Mouse (Mus musculus) cerebral cortex, adult 2 months (tissue): Measurements from ENCODE around the gene Nell2.

Experiments
- WGBS: fragments of 180-500 bp; shearing (Covaris S2); methylation state at CpG from one replicate; pipeline ENCODE4 v1.1.7; 2018; 5-methylcytosine and 5-hydroxymethylcytosine counted together

Nell2 gene

DNA sequence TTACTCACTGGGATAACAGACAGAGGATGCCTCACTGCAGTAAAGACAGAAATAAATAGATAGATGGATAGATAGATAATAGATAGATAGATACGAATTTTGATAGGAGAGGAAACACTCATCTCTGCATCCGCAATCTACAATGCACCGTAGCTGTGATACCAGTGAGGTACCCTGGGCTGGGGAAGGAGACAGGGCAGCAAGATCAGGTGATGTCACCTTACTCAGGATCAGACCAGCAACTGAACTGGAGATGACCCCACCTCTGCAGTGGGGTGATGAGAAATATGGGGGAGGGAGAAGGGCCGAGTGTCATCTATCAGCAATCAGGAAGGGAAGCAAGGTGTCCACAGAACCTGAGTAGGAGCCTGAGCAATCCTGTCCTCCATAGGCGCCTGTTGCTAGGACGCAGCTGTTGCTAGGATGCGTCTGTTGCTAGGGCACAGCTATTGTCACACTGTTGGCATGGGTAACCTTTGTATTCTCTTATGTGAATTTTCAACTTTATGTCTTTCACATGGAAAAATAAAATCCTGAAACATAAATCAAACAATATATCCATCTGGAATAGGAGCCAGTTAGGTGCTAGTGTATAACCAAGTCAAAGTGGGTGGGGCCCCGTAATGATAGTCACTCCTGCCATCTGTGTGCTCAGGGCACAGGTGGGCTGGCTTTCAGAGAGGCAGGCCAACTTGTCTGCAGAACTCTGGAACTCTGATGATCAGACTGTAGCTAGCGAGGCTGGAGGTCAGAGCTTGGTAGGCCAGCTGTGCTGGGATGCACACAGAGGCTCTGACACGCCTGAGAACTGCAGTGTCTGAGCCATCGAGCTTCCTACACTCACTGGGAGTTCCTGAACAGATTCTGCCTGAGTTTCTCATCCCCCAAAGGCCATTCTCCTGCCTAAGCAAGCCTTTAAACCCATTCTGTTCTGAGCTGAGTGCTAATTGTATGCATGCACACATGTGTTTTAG lies 193.7 kb downstream of the Nell2 start:
- 64% methylated on average over 11 of the region's 11 CpGs for WGBS

DNA sequence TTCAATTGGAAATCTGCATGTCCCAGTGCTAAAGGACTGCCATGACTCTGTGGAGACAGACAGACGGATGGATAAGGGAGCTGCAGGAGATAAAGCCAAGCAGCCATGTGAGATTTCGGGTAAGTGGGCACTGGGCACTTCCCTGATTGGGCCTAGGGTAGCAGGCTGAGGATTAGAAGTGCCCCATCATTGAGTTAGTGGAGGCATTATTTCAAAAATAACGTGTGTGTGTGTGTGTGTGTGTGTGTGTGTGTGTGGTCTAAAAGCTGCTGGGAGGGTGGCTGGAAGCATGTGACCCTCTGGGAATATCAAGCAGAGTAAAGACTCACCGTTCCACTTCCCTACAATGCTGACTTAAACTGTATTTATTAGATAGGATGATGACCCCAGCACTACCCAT lies 195.1 kb downstream of the Nell2 start:
- 71% methylated on average over 4 of the region's 4 CpGs for WGBS

DNA sequence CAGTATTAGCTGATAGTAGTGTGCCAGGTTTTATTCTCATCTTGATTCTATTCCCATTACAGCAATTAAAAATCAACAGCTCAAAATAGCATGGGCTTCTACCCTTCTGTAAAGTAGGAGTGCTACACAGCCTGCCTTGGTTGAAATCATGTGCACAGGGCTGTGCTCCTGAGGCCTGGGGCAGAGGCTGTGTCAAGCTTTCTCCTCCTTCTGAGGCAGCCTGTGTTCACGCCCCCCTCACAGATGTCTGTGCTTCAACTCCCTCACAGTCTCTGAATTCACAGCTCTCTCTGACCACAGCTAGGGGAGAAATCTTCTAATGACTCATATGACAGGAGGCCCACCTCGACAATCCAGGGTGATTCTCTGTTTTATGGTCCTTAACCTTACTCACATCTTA lies 197.4 kb downstream of the Nell2 start:
- WGBS = 67% methylated on average over 2 of the region's 2 CpGs

DNA sequence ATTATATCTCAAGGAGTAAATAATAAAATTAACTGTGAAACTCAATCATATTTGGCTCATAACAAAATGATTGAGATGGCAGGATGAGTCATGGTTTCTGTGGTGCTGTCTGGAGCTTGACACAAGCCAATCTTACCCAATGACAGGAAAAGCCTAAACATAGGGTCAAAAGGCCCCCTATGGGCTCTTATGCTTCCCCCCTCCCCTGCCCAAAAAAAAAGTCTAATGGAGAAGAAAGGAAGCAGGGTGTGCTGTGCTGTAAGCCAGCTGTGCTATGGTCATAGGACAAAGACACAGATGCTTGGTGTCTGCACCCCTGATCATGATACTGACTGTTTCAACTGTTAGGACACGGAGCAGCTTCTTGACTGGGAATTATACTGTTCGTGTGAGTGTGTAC lies 205.6 kb downstream of the Nell2 start:
- WGBS = 87% methylated on average over 2 of the region's 2 CpGs

DNA sequence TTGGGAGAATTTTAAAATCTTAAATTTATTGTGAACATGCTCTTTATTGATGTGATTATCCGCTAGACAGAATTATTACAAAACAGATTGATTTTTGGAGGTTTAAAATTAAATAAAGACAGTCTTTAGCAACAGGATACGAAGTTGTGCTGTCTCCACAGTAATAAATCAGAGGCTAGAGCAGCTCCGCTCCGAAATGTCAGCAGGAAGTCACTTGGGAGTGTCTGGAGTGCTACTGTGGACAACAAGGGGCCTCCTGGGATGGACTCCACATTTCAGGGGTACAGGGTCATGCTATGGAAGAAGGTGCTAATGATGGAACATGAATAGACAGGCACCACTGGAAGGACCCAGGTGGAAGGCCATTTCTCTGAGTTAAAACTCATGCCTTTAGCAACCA lies 211.7 kb downstream of the Nell2 start:
- WGBS = 69% methylated on average over 4 of the region's 4 CpGs

DNA sequence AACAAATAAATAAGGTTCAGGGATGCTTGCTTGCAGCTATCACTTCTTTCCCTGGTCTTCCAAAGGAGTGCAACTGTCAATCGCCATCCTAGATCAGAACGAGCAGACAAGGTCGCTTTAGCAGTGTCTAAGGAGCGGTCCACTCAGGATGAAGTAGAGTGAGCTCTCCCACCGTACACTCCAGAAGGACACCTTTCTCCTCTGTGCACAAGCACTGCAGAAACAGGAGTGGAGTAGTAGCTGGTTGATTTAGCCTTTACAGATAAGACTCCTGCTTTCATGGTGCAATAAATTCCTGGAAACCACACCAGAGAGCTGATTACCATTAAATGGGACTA lies 213.6 kb downstream of the Nell2 start:
- WGBS = 91% methylated on average over 5 of the region's 5 CpGs

DNA sequence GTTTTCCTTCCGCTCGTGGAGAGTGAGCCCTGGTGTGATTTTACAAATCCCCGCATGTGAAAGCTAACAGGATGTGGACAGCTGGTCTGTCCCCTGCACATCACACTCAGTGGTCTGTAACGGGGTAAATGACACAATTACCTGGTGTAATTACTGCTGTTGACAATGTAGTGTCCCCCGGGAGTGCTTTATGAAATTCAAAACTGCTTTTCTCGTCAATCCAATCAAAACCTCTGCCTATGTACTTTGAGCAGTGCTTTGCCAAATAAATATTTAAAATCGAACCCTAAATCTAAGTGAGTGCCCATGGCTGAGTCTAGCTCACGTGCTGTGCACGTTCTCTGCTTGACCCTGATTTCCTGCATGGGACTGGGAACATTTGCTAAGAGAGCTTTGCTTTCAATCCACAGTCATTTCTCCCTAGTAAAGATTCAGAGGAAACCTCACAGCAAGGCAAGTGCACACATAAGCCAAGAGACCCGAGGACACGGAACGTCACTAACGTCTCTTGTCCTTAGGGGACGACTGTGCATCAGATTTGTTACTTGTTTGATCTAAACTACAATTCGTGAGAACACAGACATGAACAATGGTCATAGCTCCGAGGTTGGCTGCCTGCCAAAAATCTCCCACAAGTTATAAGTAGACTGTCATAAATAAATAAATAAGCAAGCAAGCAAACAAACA lies 214.1 kb downstream of the Nell2 start:
- 38% methylated on average over 16 of the region's 16 CpGs for WGBS

DNA sequence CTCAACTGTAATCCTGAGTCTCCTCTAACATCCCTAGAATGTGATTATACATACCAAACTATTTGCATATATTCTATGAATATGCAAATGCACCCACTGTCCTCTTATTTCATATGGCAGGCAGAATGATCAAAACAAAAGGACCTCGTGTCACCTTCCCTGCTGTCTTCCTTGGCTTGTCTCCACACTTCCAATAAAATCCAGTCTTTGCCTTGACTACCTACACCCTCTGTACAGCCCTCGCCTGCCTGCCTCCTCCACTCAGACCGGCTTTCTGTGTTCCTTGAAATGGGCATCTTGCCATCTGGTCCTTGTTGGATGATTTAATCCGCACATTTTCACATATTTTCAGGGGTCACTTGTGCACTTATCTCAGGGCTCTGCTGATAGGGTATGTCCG lies 215.1 kb downstream of the Nell2 start:
- WGBS = 43% methylated on average over 5 of the region's 5 CpGs

DNA sequence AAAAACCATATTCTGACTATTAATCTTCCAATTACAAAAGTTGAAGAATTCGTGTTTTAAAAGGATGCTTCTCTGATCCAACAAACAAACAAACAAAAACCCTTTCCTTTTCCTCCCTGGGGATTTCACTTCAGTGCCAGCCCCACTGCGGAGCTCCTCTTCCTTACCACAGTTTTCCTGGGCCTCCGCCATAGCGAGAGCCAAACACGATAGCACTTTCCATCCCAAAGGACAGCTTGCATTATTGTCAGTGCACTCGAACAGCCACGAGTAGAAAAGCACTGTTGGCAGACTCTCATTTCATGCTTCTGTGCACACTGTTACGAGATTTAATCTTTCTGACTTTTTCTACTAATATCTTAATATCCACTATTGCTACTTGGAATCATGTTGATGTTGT lies 224.3 kb downstream of the Nell2 start:
- 48% methylated on average over 8 of the region's 8 CpGs for WGBS

DNA sequence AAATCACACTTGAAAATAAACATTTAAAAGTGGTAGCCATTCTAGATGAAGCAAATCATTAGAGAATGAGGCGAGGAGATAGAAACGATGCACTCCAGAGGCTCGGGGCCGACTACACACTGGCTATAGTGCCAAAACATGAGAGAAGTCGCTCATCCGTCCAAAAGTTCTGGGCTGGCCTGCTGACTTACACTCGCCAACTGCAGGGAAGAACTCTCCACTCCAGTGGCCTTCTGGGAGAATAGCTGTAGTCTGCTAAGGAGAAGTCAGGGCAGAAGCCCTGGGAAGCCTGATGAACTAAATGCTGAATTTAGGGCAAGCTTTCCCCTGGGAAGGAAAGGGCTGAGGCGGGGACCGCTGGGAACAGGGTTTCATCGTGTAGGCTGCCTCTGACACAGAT lies 231.8 kb downstream of the Nell2 start:
- WGBS = 77% methylated on average over 10 of the region's 10 CpGs

DNA sequence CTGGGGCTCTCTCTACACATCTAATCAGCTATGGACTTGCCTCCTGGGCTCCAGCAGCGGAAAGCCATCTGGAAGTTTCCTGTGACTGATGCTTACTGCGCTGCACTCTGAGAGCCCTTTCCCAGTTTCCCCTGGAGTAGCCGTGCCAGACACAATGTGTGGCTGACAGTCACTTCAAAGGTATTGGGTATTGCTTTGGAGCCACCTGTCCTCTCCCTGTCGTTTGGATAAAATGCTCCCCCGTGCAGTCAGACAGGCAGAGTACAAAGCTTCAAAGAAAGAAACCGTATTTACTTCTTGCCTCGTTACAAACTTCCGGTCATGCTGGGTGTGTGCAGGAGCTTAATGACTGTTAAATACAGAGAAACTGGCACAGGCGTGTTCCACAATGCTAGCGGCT lies 239.3 kb downstream of the Nell2 start:
- WGBS = 54% methylated on average over 10 of the region's 10 CpGs

DNA sequence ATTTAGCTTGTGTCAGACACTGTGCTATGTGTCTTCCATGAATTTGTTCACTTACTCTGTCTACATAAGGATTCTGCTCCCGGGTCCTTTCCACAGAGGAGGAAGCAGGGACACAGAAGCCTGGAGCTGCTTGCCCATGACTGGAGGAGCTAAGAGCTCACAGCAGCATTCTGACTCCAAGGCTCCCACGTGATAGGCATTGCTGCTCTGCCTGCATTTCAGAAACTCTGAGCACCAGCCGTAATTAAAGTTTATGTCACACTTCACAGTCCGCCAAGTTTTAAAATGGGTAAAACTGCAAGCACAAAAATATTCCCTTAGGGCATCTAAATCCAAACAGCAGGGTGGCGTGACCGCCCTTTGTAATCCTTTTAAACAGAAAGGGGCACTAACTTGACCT lies 243.2 kb downstream of the Nell2 start:
- WGBS = 31% methylated on average over 6 of the region's 6 CpGs

DNA sequence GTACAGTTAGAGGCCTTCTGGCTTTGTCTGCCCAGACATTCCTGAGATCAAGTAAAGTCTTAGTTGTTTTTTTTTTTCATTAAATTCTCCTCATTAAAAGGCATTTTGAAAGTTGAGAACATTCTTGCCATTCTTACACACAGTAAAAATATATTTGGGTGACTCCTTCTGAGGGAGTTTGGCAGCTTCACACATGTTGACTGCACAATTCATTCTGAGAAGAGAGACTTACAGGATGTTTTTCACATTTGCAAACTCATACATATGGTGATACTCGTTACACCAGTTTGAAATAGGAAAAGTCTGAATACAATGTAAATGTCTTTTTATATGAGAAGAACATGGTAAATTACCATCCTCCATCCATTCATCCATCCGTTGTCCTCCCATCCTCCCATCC lies 247.4 kb downstream of the Nell2 start:
- WGBS = 38% methylated on average over 2 of the region's 2 CpGs

DNA sequence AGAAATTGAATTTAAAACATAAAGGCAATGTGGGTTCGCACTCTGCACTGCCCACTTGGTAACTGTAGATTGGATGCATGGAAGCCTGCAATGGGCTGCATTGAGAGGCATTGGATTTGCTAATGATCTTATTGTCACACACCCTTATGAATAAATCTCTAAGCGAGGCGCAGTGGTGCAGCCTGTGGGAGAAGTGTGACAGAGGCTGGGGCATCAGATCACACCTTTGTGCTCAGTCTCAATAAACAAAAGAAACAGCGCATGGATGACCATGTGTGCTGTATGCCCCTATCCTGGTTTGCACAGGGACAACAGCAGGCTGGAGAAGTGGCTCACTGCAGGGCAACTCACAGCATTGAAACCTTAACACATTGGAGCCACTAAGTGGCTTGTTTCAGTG lies 250.4 kb downstream of the Nell2 start:
- 72% methylated on average over 4 of the region's 4 CpGs for WGBS

DNA sequence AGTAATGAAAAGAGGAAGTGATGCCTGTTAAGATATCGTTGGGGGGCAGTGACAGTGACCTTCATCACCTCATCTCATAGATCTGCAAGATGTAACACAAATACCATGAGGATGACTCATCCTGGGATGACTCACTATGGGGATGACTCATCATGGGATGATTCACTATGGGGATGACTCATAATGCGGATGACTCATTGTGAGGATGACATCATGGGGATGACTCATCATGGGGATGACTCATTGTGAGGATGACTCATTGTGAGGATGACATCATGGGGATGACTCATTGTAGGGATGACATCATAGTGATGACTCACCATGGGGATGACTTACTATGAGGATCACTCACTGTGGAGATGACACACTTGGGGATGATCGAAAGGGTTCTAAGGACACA lies 251.8 kb downstream of the Nell2 start:
- 87% methylated on average over 3 of the region's 3 CpGs for WGBS

DNA sequence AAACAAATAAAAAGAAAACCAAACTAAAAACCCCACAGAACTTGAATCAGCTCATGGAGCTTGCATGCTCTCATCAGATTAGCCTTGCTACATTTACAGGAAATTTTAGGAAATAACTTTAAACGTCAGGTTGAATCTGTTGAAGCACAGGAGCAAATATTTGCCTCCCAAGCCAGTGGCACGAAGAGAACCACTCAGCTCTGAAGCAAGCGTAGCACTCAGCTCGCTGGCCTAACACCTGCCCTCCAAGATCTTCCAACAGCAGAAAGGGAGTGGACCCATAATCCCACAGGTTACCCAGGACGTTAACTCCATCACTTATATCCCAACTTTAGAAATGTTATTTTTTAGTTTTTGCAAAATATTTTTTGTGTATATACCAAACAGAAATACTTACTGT lies 252.8 kb downstream of the Nell2 start:
- 86% methylated on average over 5 of the region's 5 CpGs for WGBS

DNA sequence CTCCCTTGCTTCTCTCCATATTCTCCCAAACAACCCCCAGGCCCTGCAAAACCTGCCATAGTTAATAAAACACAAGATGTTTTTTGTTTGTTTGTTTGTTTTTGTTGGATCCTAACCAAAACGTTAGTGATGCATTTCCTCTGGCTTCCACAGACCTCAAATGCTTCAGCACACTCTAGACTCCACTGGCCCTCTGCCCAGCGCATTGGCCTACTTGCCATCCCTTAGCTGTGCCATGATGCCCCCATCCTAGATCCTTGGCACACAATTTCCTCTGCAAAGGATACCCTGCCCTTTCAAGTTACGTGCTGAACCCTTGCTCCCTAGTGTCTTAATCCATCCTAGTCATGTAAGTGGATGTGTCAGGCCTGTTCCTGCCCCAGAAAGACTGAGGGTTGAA lies 255.1 kb downstream of the Nell2 start:
- WGBS = 76% methylated on average over 3 of the region's 3 CpGs

DNA sequence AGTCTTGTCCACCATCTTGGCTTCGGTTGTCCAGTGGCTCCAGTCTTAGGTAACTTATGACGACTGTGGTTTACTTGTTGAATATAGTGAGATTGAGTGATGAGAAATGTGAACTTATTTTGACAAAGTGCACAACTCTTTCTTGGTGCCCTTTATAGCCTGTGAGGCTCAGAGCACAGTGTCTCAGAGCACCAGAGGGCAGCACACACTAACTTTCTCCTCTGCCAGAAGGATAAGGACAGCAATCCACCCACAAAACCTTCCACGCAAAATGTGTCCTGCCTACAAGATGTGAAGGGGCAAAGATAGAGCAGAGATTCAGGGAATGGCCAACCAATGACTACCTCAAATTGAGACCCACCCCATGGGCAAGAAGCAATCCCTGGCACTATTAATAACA lies 256.2 kb downstream of the Nell2 start:
- 78% methylated on average over 3 of the region's 3 CpGs for WGBS

DNA sequence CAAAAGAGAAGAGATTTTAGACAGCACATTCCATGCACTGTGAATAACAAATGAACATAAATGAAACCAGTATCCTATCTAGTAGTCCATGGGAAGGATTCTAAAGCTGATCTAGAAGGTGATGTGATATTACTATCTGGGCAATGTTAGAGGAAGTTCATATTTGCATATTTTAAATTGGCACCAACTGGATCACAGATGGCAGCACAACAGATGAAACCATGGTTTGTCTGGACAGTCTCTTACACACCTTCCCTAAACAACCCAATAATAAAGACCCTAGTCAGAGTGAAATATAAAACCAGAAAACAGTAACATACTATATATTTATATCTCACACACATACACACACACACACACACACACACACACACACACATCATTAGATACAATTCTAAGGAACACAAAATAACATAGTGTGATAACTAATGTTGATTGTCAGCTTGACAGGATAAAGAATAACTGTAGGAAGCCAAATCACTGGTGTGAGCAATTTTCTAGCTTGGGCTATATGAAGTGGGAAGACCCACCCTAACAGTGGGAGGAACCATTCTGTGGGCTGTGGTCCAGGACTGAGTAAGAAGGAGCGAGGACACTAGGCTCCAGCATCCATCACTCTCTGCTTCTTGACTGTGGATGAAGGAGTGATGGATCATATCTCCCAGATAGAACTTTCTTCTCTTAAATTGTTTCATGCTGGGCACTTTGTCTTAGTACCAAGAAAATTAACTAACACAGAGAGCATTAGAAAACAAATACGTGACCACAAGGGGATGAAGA lies 268.5 kb downstream of the Nell2 start:
- 82% methylated on average over 2 of the region's 2 CpGs for WGBS

DNA sequence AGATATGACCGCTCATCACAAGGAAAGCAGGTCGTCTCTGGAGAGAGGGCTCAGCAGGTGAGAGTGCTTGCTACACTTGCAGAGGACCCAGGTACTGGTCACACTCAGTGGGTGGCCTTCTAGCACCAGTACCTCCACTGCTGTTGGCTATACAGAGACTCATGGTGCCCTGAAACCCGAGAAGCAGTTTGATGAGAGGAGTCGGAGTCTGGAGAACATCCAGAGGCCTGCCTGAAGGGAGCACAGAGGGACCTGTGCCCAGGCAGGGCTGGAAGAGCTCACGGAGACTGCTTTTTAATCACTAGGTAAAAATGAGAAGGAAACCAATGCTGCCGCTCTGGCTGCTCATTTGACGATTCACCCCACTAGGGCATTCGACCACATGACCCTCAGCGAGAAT lies 271.2 kb downstream of the Nell2 start:
- WGBS = 77% methylated on average over 9 of the region's 9 CpGs

DNA sequence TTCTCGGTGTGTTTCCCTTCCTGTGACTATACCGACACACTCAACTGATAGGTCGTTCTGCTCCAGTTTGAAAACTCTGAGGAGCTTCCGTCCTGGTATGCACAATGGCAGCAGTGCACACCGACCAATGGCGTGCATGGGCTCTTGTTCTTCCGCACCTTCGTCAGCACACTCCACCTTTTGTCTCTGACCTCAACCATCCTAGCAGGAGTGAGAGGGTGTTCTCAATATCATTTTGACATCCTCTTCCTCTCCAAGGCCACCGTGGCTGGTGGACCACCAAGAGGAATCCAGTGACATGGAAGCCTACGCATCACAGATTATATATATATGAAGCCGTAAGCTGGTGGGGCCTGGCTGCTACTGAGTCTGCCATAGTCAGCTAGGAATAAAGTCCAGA lies 282.8 kb downstream of the Nell2 start:
- WGBS = 92% methylated on average over 11 of the region's 11 CpGs

DNA sequence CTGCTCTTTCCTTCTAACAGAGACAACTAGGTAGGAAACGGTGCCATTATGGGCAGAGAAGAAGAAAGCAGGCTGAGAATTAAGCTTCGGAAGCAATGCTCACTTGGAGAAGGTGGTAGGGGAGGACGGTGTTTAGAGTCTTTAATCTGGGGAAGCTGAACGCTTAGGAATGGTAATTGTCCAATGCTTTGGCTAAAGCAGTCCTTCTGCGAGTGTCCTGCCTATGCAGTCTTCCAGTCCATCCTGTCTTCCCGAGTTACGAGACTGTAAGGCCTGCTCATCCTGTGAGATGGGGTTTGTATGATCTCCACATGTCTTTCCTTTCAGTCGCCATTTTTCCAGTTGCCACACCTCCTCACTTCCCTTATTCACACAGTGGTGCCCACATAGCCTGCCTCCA lies 284.5 kb downstream of the Nell2 start:
- 70% methylated on average over 8 of the region's 8 CpGs for WGBS

DNA sequence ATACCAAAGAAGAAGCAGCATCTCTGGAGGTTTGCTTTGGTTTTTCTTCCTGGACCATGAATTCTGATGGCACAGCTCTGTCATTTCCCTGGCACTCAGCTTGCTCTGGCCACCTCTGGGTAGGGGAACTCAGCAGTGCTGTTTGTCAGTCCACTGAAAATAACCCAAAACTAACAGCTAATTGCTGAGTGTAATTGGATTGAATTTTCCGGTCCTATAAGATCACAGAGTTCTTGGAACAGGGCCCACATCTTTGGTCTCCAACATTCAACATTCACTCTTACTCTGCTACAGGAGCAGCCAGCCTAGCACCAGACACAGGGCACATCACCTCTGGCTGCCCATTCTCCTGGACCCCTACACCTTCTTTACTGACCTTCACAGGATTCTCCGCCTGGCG lies 287.2 kb downstream of the Nell2 start:
- WGBS = 72% methylated on average over 3 of the region's 3 CpGs
